Mouse (Mus musculus) kidney, postnatal 10 days (tissue): ENCODE results near the gene Appl2.

Experiments
- DNase-seq: peaks from one replicate; pipeline ENCODE4 v3.0.0; 2021; ENCODE audit warnings: mixed read lengths

Appl2 gene

DNA sequence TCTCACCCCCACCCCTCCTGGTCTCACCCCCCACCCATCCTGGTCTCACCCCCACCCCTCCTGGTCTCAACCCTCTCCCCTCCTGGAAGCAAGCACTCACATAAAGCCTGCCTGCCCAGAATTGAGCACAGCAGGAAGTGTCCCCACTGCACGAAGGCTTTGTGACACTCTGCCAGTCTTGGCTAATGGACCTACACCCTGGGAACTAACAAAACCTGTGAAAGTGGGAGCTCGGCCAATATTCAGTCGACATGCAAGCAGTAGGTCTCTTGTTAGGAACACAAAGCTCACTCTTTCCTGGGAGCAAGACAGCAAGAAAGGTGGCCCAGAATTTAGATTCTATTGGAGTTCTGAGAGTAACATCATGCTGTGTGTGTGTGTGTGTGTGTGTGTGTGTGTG is 17.6 kb downstream of the Appl2 start:
- no peak for DNase-seq

DNA sequence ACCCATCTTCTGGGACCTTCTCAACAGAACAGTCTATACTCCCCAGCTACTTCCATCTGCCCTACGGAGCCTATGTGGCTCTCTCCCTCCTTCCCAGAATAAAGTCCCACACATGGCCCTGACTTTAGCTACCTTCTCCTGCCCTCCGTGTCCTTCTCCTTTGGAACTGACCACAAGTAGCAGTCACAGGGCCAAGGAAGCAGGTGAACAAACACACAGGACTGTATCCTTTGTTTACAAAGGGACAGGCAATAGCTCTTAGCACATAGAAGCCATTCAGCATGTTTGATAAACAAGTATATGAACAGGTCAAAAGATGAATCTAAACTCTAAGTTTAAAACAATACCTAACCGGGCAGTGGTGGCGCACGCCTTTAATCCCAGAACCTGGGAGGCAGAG is 18.7 kb downstream of the Appl2 start:
- no peak for DNase-seq

- DNase-seq = no peak
Observed at GRCm38 (mm10) chr10:83629190-83629781, 19.3 kb downstream of the Appl2 start.

GRCm38 (mm10) chr10:83628241-83628640 is 20.3 kb downstream of the Appl2 start:
- no peak for DNase-seq

DNA sequence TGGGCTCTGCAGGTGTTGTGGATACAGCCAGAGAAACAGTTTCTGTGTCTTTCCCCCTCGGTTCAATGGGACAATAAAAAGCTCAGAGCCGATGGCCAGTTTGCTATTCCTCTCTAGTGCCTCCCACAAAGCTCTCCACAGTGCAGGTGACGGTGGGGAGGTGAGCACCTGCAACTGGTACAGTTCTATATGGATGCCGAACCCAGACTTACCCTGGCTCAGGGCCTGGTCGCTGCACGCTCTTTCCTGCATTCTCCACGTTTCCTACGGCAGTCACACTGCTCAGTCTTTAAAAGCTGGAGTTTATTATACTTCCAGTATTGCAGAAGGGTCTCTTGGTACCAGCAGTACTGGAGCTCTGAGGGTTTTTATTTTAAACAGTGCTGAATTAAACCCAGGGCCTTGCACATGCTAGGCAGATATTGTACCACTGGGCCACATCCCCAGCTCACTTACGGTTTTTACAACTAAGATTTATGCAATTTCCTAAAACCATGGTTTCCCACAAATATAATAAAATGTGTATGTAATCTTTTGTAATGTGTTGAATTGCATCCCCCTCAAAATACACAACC is 21.3 kb downstream of the Appl2 start:
- DNase-seq = no peak

DNA sequence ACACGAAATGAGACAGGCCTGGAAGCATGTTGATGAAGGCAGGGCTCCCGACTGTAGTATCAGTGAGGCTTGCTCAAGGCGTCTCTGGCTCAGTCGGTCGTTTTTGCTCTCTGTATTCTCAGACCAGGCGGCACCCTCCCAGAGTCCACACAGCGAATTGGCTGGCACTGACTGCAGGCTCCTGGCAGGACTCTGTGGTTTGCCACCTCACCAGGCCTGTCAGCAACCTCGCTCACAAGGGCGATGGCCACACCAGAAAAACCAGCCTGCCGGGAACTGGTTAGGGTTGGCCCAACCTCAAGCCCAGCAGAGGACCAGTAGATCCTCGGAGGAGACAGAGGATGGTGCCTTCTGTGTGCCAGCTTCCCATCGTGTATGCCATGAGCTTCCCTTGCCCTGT is 23.7 kb downstream of the Appl2 start:
- DNase-seq = no peak

DNA sequence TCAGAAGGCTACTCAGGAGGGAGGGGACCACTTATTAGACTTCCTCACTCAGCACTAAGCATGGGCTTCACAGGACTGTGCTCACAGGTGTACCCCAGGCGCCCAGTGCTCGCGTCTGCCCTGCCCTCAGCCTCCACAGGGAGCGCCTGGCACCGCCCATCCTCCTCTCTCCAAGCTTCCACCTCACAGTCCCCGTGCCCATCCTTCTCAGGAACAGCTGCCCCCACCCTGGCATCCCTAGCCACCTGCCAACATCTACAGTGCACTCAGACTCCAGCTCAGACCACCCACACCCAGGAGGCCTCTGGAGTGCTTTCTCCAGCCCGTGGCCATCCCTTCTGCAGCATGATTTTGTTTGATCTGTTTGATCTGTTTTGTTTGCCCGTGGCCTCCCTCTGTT is 24.5 kb downstream of the Appl2 start:
- DNase-seq = no peak

- no peak for DNase-seq
Observed at GRCm38 (mm10) chr10:83620350-83621055, 28.0 kb downstream of the Appl2 start.

GRCm38 (mm10) chr10:83618819-83619440 is 29.6 kb downstream of the Appl2 start:
- peak; percentile 45 for DNase-seq

DNA sequence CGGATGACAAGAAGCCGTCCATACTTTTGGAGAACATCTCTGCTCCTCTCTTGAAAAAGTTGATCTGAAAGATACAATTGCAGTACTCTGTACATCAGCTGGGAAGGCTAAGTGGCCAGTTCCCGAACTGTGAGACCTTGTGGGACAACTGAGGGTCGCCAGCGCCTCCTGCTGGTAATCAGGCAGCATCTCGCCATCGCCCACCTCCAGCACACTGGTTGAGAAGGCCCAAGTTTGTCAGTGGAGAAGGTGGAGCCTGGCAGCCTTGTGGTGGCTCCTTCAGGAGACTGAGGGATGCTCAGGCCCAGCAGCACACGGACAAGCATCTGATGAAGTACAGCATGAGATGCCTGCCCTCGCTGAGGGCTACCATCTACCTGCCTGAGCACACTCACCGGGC is 31.2 kb downstream of the Appl2 start:
- DNase-seq = peak; percentile 46

DNA sequence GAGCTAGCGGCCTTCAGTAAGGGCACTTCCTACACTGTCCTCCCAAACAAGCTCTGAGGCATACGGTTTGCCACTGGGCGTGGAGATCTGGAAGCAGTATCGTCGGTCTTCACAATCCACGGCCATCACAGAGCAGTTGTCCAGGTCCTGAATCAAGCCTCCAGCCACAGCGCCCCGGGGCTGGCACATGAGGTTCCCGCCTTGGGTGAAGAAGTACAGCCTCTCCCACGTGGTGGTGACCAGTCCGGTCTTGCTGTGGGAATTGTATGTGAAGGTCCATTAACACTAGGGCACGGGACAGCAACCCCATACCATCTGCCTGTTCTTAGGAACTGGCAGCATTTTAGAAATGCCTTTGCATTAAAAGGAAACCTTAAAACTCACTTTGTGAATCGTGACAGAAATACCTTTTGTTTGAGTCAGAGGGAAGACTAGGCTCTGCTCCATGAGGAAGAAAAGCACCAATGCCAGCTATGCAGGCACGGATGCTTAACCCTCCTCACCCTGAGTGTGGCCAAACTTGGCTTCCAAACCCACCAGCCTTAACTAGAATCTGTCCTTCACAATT is 35.8 kb downstream of the Appl2 start:
- no peak for DNase-seq

GRCm38 (mm10) chr10:83611863-83612262 is 36.7 kb downstream of the Appl2 start:
- no peak for DNase-seq

GRCm38 (mm10) chr10:83610518-83610917 is 38.0 kb downstream of the Appl2 start:
- no peak for DNase-seq

DNA sequence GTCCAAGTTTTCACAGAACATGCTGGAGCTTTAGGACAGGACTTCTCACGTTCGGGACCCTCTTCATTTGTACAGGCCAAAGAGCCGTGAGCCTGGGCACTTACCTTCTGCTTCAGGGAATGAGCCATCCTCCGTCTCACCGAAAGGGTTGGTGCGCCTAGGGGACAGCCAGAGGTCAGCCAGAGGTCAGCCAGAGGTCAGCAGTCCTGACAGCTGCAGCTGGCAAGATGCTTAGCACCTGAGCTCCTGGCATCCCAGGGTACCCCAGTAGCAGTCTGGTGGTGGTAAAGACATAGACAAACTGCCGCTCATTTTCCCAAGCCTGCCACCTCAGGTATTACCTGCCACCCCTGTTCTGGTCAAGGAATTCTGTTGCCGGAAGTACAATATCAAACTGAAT is 39.9 kb downstream of the Appl2 start:
- no peak for DNase-seq

- DNase-seq = peak; percentile 1
Observed at GRCm38 (mm10) chr10:83607111-83607510, 41.4 kb downstream of the Appl2 start.

DNA sequence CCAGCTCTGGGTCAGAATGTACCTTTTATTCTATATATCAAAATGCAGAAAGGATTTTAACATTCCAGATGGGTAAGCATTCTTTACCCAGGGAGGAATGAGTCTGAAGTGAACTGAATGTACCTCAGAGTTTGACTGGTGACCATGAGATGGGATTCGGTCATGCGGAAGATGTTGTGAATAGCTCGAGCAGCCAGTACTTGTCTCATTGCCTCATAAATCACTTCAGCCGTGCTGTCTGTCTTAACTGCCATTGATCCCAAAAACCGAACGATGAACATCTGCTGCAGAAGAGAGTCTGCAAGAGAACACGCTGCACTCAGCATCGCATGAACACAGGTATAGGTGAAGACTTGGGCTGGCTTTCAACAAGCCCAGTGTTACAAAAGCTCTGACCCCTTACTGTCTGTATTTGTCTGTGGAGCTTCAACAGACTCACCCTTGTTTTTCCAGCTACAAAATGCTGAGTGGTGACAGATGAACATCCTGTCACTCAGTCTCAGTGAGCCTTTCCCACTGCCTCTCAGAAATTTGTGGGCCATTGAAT is 42.8 kb downstream of the Appl2 start:
- peak; percentile 3 for DNase-seq

DNA sequence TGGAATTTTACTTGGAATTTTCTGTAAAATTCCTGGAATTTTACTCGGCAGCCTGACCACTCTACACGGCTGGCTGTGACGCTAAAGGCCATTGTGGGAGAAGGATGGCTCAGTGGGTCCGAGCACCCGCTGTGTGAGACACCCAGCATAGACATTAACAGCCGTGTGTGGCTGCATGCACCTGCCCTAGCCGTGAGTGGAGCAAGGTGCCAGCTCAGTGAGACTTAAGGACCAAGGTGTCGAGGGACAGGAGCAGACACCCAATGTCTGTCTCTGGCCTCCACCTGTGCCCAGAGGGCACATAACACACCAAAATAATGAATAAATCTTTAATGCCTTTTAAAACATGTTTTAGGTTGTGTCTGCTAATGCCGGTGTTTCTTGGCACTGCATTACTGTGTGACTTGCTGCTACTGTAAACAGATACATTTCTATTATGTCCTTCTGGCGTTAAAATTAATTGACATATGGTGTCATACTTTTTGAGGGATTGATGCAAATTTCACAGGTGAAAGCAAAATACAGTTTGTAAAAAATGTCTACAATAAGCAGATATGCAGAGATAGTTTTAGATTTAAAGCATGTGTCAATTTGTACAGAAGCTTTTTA is 44.5 kb downstream of the Appl2 start:
- DNase-seq = peak; percentile 7

- no peak for DNase-seq
Observed at GRCm38 (mm10) chr10:83600650-83601049, 47.9 kb downstream of the Appl2 start.

- DNase-seq = no peak
Observed at GRCm38 (mm10) chr10:83594526-83594925, 54.0 kb downstream of the Appl2 start.

DNA sequence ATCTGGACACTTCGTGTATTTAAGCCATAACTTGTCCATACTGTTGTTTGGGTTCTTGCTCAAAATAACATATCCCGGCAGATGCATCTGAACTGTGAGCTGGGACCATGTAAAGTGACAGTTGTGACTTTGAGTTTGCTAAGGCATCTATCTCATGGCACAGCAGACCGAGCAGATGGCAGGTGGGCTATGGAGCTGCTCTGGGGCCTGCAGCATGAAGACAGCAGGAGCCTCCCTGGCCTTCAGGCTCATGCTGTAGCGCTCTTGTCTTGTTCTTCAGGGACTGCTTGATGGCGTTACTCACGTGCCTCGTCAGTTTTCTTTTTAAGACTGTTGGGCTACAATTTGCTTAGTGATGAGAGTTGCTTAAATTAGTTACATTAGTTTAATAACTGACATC is 55.9 kb downstream of the Appl2 start:
- DNase-seq = no peak

DNA sequence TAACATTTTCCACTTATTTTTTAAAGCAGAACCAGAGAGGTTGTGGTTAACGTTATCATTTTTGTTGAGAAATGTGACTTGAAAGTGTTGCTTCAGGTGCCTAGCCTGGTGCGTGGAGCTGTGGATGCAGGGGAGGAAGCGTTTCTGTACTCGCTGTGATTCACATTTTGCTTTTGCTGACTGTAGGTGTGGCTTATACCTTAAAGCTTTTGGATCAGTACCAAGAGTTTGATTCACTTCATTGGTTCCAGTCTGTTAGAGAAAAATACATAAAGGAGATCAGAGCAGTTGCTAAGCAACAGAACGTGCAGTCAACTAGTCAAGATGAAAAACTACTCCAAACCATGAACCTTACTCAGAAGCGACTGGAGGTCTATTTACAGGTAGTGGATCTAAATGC is 57.7 kb downstream of the Appl2 start:
- no peak for DNase-seq

DNA sequence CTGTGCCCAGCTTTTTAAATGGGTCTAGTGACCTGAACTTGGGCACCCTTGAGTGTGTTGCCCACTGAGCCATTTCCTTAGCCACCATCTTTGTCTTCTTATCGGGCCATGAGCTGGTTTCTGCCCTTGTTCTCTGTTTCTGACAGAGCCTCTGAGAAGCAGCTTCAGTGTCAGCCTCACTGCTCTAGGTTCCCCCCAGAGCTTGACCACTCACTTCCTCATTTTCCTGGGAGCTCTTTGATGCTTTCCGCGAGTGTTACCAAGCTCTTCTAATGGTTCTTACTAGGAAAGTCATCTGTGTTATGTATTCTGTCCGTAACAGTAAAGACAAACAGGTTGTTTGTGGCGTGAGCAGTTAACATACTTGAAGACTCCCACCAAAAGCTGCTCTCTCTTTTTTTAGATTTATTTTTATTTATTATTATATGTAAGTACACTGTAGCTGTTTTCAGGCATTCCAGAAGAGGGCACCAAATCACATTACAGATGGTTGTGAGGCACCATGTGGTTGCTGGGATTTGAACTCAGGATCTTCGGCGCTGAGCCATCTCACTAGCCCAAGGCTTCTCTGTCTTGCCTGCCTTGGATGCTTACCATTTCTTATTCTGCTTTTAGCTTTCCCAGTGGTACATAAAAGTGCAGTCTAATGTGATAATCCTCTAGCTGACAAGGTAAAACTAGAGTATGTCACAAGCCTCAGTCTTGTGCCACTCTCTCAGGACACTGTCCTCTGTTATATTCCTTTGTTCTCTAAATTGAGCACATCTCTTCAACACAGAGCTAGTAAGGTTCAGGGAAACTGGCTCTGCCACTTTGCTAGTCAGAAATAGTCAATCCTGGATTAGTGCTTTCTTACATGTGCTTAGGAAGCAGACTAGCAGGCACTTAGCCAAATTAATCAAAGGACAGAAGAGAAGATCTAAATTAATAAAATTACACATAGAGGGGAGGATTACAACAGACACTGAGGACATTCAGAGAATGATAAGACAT is 82.8 kb downstream of the Appl2 start:
- DNase-seq = no peak
